Mouse (Mus musculus) layer of hippocampus, adult 2 months (tissue): ENCODE measurements around the gene Plcg1. TPM values are rescaled to one million over a fixed set of nuclear protein-coding genes. Genes with fewer than 3 reads are reported as not detected.

Experiments
- DNase-seq, 2 experiments: peaks; one replicate each; pipeline ENCODE4 v3.0.0; 2022; ENCODE audit warnings: low spot score in 2 of 2
- H3K27ac ChIP-seq: fragments of 200-600 bp; 2 replicates; pipeline ENCODE4 v1.8.1; 2022
- H3K4me3 ChIP-seq: fragments of 200-600 bp; 2 replicates; pipeline ENCODE4 v1.8.1; 2022; ENCODE audit warnings: mild to moderate bottlenecking
- CTCF ChIP-seq: fragments of 200-600 bp; conservative IDR thresholded peaks from 2 replicates; pipeline ENCODE4 v1.8.1; 2022; ENCODE audit warnings: antibody characterized with exemption, mild to moderate bottlenecking, moderate library complexity
- total RNA-seq, 2 experiments: library from RNA; stranded (reverse); gene quantifications; 2 replicates each; pipeline ENCODE4 v1.2.3; 2021

Gene Plcg1
- total RNA-seq, 2 experiments from 2014 or later: 103 to 108 TPM

- Histone ChIP-seq H3K27ac (peak overlapping the region; percentile 56; the same call in 1 of the 2 replicates), H3K4me3 (no peak overlapping the region)
- no peak for DNase-seq
- TF ChIP-seq CTCF: no peak
Measured at GRCm38 (mm10) chr2:160789046-160789445, 57.9 kb downstream of the Plcg1 start.

- DNase-seq: no peak
- no peak overlapping the region for H3K4me3 ChIP-seq
- peak overlapping the region; percentile 56; the same call in 1 of the 2 replicates for H3K27ac ChIP-seq
- no peak for TF ChIP-seq CTCF
Measured at GRCm38 (mm10) chr2:160789741-160790140, 58.6 kb downstream of the Plcg1 start.

- Histone ChIP-seq H3K27ac (peak overlapping the region; percentile 30; the same call in 1 of the 2 replicates), H3K4me3 (no peak overlapping the region)
- no peak for DNase-seq
- peak; percentile 73 for TF ChIP-seq CTCF
Measured at GRCm38 (mm10) chr2:160793117-160793516, 62.0 kb downstream of the Plcg1 start.

GRCm38 (mm10) chr2:160796973-160797372 lies 65.9 kb downstream of the Plcg1 start:
- H3K4me3 ChIP-seq: no peak overlapping the region
- peak overlapping the region; percentile 85 for H3K27ac ChIP-seq

DNA sequence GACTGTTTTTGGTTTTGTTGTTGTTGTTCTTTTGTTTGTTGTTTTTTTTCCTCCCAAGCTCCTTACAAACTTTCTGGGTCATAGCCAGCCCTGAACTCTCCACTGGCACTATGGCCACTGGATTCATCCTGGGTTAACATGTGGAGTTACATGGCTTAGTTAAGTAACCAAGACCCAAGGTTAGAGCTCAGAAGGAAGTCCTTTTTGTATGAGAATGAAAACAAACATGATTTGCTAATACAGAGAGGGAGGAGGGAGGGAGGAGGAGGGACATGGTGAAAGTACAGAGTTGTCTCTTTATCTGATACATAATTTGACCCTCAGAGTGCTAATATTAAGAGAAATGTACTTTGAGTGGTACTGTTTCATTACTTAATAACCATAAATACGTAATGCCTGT lies 67.1 kb downstream of the Plcg1 start:
- Histone ChIP-seq H3K27ac (peak overlapping the region; percentile 85), H3K4me3 (no peak overlapping the region)
- no peak for TF ChIP-seq CTCF
- DNase-seq: no peak

More at GRCm38 (mm10) chr2:160796973-160797372, 65.9 kb downstream of the Plcg1 start:
- DNase-seq: peak in 1 of 2 experiments; percentile 26
- no peak for TF ChIP-seq CTCF

DNA sequence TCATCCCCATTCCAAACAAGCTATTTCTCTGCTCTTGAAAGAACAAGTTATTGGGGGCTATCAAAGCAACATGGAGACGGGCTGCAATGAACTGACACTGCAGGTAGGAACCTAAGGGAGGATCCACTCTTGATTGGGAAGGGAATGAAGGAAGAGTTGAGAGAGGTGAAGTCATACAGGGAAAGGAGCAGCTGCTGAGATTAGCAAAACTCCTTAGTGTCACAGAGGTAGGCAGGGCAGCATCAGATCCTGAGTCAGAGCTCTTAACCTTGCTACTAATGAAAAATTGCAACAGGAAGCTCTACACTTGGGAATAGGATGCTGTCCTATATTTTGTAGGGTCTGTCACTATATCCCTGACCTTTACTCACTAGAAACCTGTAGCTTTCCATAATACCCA lies 69.9 kb downstream of the Plcg1 start:
- no peak for DNase-seq
- Histone ChIP-seq H3K27ac (peak overlapping the region; percentile 89; the same call in 1 of the 2 replicates), H3K4me3 (no peak overlapping the region)
- TF ChIP-seq CTCF: no peak

GRCm38 (mm10) chr2:160802326-160802725 lies 71.2 kb downstream of the Plcg1 start:
- Histone ChIP-seq H3K4me3 (no peak overlapping the region), H3K27ac (peak overlapping the region; percentile 89; the same call in 1 of the 2 replicates)
- DNase-seq: no peak
- TF ChIP-seq CTCF: no peak

- DNase-seq: no peak
- Histone ChIP-seq H3K27ac (peak overlapping the region; percentile 89), H3K4me3 (no peak overlapping the region)
- TF ChIP-seq CTCF: no peak
Measured at GRCm38 (mm10) chr2:160804794-160805527, 73.9 kb downstream of the Plcg1 start.

DNA sequence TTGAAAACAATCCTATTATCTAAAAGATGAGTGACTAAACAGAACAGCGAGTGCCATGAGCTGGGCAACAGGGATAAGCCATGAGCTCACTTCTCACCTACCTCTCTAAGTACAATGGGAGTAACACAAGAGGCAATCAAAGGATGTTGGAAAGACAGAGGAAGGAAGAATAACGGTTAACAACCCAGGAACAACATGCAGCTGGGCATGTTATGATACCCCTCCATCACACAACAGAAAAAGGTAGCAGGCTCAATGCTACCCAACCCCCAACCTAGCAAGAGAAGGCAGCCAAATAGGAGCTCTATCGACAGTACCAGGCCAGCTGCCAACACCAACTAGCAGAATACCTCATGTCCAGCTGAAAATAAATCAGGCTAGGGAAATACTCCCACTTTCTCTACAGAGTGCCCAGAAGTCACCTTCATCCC lies 75.0 kb downstream of the Plcg1 start:
- Histone ChIP-seq H3K27ac (peak overlapping the region; percentile 89), H3K4me3 (no peak overlapping the region)
- DNase-seq: peak in 1 of 2 experiments; percentile 24
- no peak for TF ChIP-seq CTCF

- TF ChIP-seq CTCF: no peak
- peak overlapping the region; percentile 56 for H3K27ac ChIP-seq
Measured at GRCm38 (mm10) chr2:160810376-160810775, 79.3 kb downstream of the Plcg1 start.

DNA sequence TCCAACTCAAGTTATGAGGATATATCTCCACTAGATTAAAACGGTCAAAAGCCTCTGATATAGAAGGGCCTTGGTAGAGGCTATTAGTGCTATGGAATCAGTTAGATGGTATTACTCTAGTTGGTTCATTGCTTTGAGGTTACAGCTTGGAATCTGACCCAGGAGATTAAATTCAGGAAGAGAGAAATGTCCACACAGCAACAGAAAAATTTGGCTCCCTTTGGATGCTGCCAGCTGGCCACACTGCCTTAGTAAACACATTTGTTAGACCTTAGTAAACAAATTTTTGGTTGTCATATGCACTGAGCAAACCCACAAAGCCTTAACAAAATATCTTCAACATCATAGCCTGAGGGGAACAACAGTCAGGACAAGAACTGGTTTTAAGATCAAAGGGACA lies 79.7 kb downstream of the Plcg1 start:
- H3K27ac ChIP-seq: peak overlapping the region; percentile 56; the same call in 1 of the 2 replicates
- no peak for DNase-seq
- no peak overlapping the region for H3K4me3 ChIP-seq
- TF ChIP-seq CTCF: no peak

More at GRCm38 (mm10) chr2:160810376-160810775, 79.3 kb downstream of the Plcg1 start:
- no peak for DNase-seq
- H3K4me3 ChIP-seq: no peak overlapping the region

Other genes with a start within 250 kb of the Plcg1 start
- 10 to 100 TPM; 79.4 to 83.9 TPM for gene Top1, start 85.4 kb upstream of the Plcg1 start, total RNA-seq
- 100 to 1,000 TPM; 111 to 116 TPM for gene Zhx3, start 141.7 kb downstream of the Plcg1 start, total RNA-seq
- gene Lpin3, start 149.4 kb downstream of the Plcg1 start, total RNA-seq: 1 to 10 TPM in 1 of 2 experiments, under 1 TPM in 1; 0.97 to 1.0 TPM
- under 1 TPM; 0.28 to 0.29 TPM for gene Emilin3, start 181.0 kb downstream of the Plcg1 start, total RNA-seq